In the genomic region with DNA sequence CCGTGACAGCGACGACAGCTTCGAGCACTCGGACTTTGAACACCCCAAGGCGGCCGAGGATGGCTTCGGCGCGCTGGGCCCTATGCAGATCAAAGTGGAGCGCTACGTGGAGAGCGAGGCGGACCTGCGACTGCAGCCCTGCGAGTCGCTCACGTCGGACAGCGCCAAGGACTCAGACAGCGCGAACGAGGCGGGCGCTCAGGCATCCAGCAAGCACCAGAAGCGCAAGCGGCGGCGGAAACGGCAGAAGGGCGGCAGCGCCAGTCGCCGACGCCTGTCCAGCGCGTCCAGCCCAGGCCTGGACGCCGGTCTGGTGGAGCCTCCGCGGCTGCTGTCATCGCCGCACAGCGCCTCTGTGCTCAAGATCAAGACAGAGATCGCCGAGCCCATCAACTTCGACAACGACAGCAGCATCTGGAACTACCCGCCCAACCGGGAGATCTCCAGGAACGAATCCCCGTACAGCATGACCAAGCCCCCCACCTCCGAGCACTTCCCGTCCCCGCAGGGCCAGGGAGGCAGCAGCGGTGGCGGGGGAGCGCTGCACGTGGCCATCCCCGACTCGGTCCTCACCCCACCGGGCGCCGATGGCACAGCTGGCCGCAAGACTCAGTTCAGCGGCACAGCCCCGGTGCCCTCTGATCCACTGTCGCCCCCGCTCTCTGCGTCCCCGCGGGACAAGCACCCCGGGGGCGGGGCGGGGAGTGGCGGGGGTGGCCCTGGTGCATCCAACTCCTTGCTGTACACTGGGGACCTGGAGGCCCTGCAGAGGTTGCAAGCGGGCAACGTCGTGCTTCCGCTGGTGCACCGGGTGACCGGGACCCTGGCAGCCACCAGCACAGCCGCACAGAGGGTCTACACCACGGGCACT, we compare ENCODE assay signal across 8 mouse cellular contexts.
DNase-seq lines count a peak whose midpoint lies in the region; ATAC-seq and TF ChIP-seq lines count a peak whose summit lies in the region.

No protein-coding gene starts in this region.

- peaks cover 0 to 7% of the 10 kb centered on the region in 2 experiments; a peak in 1 of 4 replicates for H3K4me1 ChIP-seq in ES-E14 (ENCODE audit: control insufficient read depth in 2 of 2, insufficient read depth in 2 of 2, low read length in 2 of 2, poor library complexity in 1 of 2)
- no peaks in the 10 kb centered on the region for H3K4me1 ChIP-seq in forebrain, postnatal 0 days (ENCODE audit: insufficient read depth)
- H3K4me1 ChIP-seq in liver, embryonic 13.5 days (replicated peaks), result peaks cover 17% of the 10 kb centered on the region

- peak; percentile 56 for ATAC-seq in forebrain, postnatal 0 days
- ATAC-seq in liver, embryonic 13.5 days (ENCODE audit: low read depth), result no peak

- no peaks in the 10 kb centered on the region for H3K9me3 ChIP-seq in ES-E14 (ENCODE audit: control insufficient read depth, insufficient read depth, low read depth, low read length)
- H3K9me3 ChIP-seq in forebrain, postnatal 0 days (ENCODE audit: low read length), result no peaks in the 10 kb centered on the region
- no peaks in the 10 kb centered on the region for H3K9me3 ChIP-seq in liver, embryonic 13.5 days (replicated peaks)

- WGBS in forebrain, postnatal 0 days, result 14% methylated on average over 84 of the region's 84 CpGs
- 8% methylated on average over 84 of the region's 84 CpGs for WGBS in liver, embryonic 13.5 days (ENCODE audit: insufficient replicate concordance)

- no peak for DNase-seq in ES-E14 (ENCODE audit: low read depth, low spot score)
- peak; percentile 74 for DNase-seq in adrenal gland, postnatal 10 days
- DNase-seq in forebrain, postnatal 0 days, result peak; percentile 52
- peak; percentile 6 for DNase-seq in induced T-regulatory cell, adult 2 months (ENCODE audit: low read depth)
- no peak for DNase-seq in liver, embryonic 13.5 days
- DNase-seq in ovary, postnatal 10 days (ENCODE audit: low spot score), result peak; percentile 6
- no peak for DNase-seq in layer of hippocampus, postnatal 10 days (ENCODE audit: low spot score in 2 of 2)
- DNase-seq in cerebellum, adult 9-11 months, result no peak

- no peak overlapping the region for H3K27ac ChIP-seq in ES-E14 (ENCODE audit: insufficient read depth, low read depth, low read length, poor library complexity, severe bottlenecking)
- no peak overlapping the region for H3K27ac ChIP-seq in forebrain, postnatal 0 days (ENCODE audit: low read depth, low read length)
- H3K27ac ChIP-seq in liver, embryonic 13.5 days, result no peak overlapping the region

- no peaks in the 10 kb centered on the region for H3K36me3 ChIP-seq in ES-E14 (ENCODE audit: control insufficient read depth, insufficient read depth, low read length, poor library complexity, severe bottlenecking)
- H3K36me3 ChIP-seq in forebrain, postnatal 0 days (ENCODE audit: insufficient read depth), result no peaks in the 10 kb centered on the region
- H3K36me3 ChIP-seq in liver, embryonic 13.5 days, result no peaks in the 10 kb centered on the region

- H3K9ac ChIP-seq in ES-E14 (ENCODE audit: insufficient read depth, low read depth, low read length, poor library complexity, severe bottlenecking), result peak overlapping the region; percentile 15; the same call in 1 of the 2 replicates
- peak overlapping the region; percentile 33 for H3K9ac ChIP-seq in forebrain, postnatal 0 days
- no peak overlapping the region for H3K9ac ChIP-seq in liver, embryonic 13.5 days

- in situ Hi-C loops in ES-E14 (cut with MboI; ENCODE audit: low sequenced_read_pairs in 2 of 2, unreplicated experiment in 2 of 2), result loop anchor here in 1 of 2 experiments (10.0 kb wide), 1 partner anchor 1153 kb away; no protein-coding TSS in a partner anchor

- H3K27me3 ChIP-seq in forebrain, postnatal 0 days (ENCODE audit: insufficient read depth, low read length), result no peaks in the 10 kb centered on the region; the same call in 1 of the 2 replicates
- H3K27me3 ChIP-seq in liver, embryonic 13.5 days, result peaks cover 49% of the 10 kb centered on the region

- H3K4me3 ChIP-seq in ES-E14 (ENCODE audit: insufficient read depth in 1 of 2, low read depth in 1 of 2, low read length in 2 of 2, poor library complexity in 1 of 2, severe bottlenecking in 1 of 2), result peak overlapping the region; percentile 38 to 68
- H3K4me3 ChIP-seq in forebrain, postnatal 0 days (ENCODE audit: low read depth, low read length), result peak overlapping the region; percentile 36
- peak overlapping the region; percentile 39 for H3K4me3 ChIP-seq in liver, embryonic 13.5 days (replicated peaks)

- TF ChIP-seq CTCF in forebrain, postnatal 0 days (IDR thresholded peaks at IDR 0.05; ENCODE audit: low read depth), result no peak

- peak overlapping the region; percentile 47 for H3K4me2 ChIP-seq in forebrain, postnatal 0 days (ENCODE audit: low read depth)
- H3K4me2 ChIP-seq in liver, embryonic 13.5 days, result peak overlapping the region; percentile 54

TF ChIP-seq in ES-E14, 5 proteins besides CTCF, POLR2A, EP300 and RAD21:
- no peak for TF ChIP-seq HCFC1 (IDR thresholded peaks at IDR 0.05; ENCODE audit: borderline replicate concordance, insufficient read depth, low read length)
- TF ChIP-seq ZC3H11A (IDR thresholded peaks at IDR 0.05; ENCODE audit: borderline replicate concordance, low read depth, low read length), result no peak
- no peak for TF ChIP-seq MAFK (IDR thresholded peaks at IDR 0.05; ENCODE audit: insufficient read depth, low read depth, low read length)
- TF ChIP-seq CHD2 (IDR thresholded peaks at IDR 0.05; ENCODE audit: low read depth, low read length), result no peak
- no peak for TF ChIP-seq ZNF384 (IDR thresholded peaks at IDR 0.05; ENCODE audit: low read depth, low read length)

Comparison
In these comparisons a context has a peak if more than half of its experiments do, and no peak if none do; other contexts are left out.
1. DNase-seq: peak in adrenal gland, postnatal 10 days (single experiment), forebrain, postnatal 0 days (single experiment), induced T-regulatory cell, adult 2 months (single experiment) and ovary, postnatal 10 days (single experiment); none in ES-E14 (single experiment), liver, embryonic 13.5 days (single experiment), layer of hippocampus, postnatal 10 days (0 of 2) and cerebellum, adult 9-11 months (single experiment).
2. Peak in every context shown above with its lines, with median percentiles within 50 percentile points of each other: H3K4me3 ChIP-seq.